Mouse (Mus musculus) lung, embryonic 16.5 days (tissue): ENCODE measurements around the gene Mbtps1. TPM values are rescaled to one million over a fixed set of nuclear protein-coding genes. Genes with fewer than 3 reads are reported as not detected.
A peak's percentile ranks its signal among the peaks of the same experiment; 100 is the strongest.

Source experiments
- ATAC-seq: fragments of 200-750 bp; cut with Nextera tagmentation; 2 replicates; pipeline ENCODE4 v1.8.0; 2017; ENCODE audit warnings: low read depth, mild to moderate bottlenecking, moderate library complexity
- H3K27ac ChIP-seq: fragments of 300-500 bp; sonication (generic); 2 replicates; pipeline ENCODE4 v1.5.1; 2014; ENCODE audit warnings: mild to moderate bottlenecking, control low read depth, low read length
- H3K27me3 ChIP-seq: fragments of 300-500 bp; sonication (generic); 2 replicates; pipeline ENCODE4 v1.6.1; 2014; ENCODE audit warnings: low read depth, low read length, mixed read lengths; ENCODE audit not compliant: control insufficient read depth, insufficient read depth
- H3K36me3 ChIP-seq: fragments of 300-500 bp; sonication (generic); 2 replicates; pipeline ENCODE4 v1.6.1; 2014; ENCODE audit warnings: low read length; ENCODE audit not compliant: control insufficient read depth, insufficient read depth
- H3K4me1 ChIP-seq: fragments of 300-500 bp; sonication (generic); replicated peaks from 2 replicates; pipeline ENCODE4 v1.6.1; 2014; ENCODE audit warnings: low read length, mixed read lengths; ENCODE audit not compliant: control insufficient read depth, insufficient read depth
- H3K4me2 ChIP-seq: fragments of 300-500 bp; sonication (generic); 2 replicates; pipeline ENCODE4 v1.6.1; 2014; ENCODE audit warnings: low read depth, low read length, control low read depth
- H3K4me3 ChIP-seq: fragments of 300-500 bp; sonication (generic); 2 replicates; pipeline ENCODE4 v1.5.1; 2014; ENCODE audit warnings: mild to moderate bottlenecking, low read length, control low read depth
- H3K9ac ChIP-seq: fragments of 300-500 bp; sonication (generic); 2 replicates; pipeline ENCODE4 v1.6.1; 2014; ENCODE audit warnings: low read length, control low read depth
- H3K9me3 ChIP-seq: fragments of 300-500 bp; sonication (generic); 2 replicates; pipeline ENCODE4 v1.6.1; 2016; ENCODE audit warnings: low read length; ENCODE audit not compliant: control insufficient read depth
- WGBS: fragments of 180-500 bp; shearing (Covaris S2); extraction: QIAGEN DNeasy Blood & Tissue Kit; methylation state at CpG from one replicate; pipeline ENCODE4 v1.1.7; 2014; 5-methylcytosine and 5-hydroxymethylcytosine counted together
- polyA plus RNA-seq: library from polyadenylated mRNA; unstranded; fragments of >200 nt; fragmentation: Nextera tagmentation; extraction: Ambion mirVana; gene quantifications from 2 replicates; pipeline ENCODE4 v1.2.1, GENCODE M21; 2015

Gene Mbtps1
- polyA plus RNA-seq, 1 experiment from 2014 or later: 126 TPM

GRCm38 (mm10) chr8:119463709-119464108, 94.8 kb downstream of the Mbtps1 start:
- 0 out of 2 replicates have a peak, but pooled peaks have one; percentile 8 for ATAC-seq
- H3K36me3 ChIP-seq: no peaks in the 10 kb centered on the region
- peaks cover 15% of the 10 kb centered on the region for H3K4me1 ChIP-seq
- no peak overlapping the region for H3K4me3 ChIP-seq
- no peak overlapping the region for H3K4me2 ChIP-seq
- peaks cover 10% of the 10 kb centered on the region; the same call in 1 of the 2 replicates for H3K27me3 ChIP-seq
- H3K9ac ChIP-seq: no peak overlapping the region
- H3K9me3 ChIP-seq: no peaks in the 10 kb centered on the region
- no peak overlapping the region for H3K27ac ChIP-seq
- WGBS: 58% methylated on average over 7 of the region's 7 CpGs

GRCm38 (mm10) chr8:119461356-119461755, 97.2 kb downstream of the Mbtps1 start:
- H3K36me3 ChIP-seq: no peaks in the 10 kb centered on the region
- no peak overlapping the region for H3K4me3 ChIP-seq
- no peak for ATAC-seq
- peaks cover 14% of the 10 kb centered on the region for H3K4me1 ChIP-seq
- no peak overlapping the region for H3K4me2 ChIP-seq
- 51% methylated on average over 9 of the region's 9 CpGs for WGBS
- no peak overlapping the region for H3K27ac ChIP-seq
- H3K9ac ChIP-seq: no peak overlapping the region
- H3K27me3 ChIP-seq: peaks cover 10% of the 10 kb centered on the region; the same call in 1 of the 2 replicates
- no peaks in the 10 kb centered on the region for H3K9me3 ChIP-seq

- Histone ChIP-seq H3K9ac (0 out of 2 replicates have a peak overlapping the region, but pooled peaks have one; percentile 31), H3K27ac (no peak overlapping the region), H3K9me3 (no peaks in the 10 kb centered on the region), H3K4me1 (no peaks in the 10 kb centered on the region; the same call in none of the 2 replicates), H3K27me3 (no peaks in the 10 kb centered on the region), H3K4me2 (no peak overlapping the region), H3K4me3 (no peak overlapping the region), H3K36me3 (no peaks in the 10 kb centered on the region)
- WGBS: 21% methylated on average over 16 of the region's 16 CpGs
- no peak for ATAC-seq
Measured at GRCm38 (mm10) chr8:119459724-119460123, 98.8 kb downstream of the Mbtps1 start.

Other genes starting within 250 kb of the Mbtps1 start
- 352 and 375 TPM in 2 replicates for gene Hsbp1, start 214.2 kb downstream of the Mbtps1 start, polyA plus RNA-seq
- 12.1 and 12.3 TPM in 2 replicates for gene Mlycd, start 163.9 kb downstream of the Mbtps1 start, polyA plus RNA-seq
- 1.9 and 3.2 TPM in 2 replicates for gene Osgin1, start 124.6 kb downstream of the Mbtps1 start, polyA plus RNA-seq
- 1.3 and 1.4 TPM in 2 replicates for gene Necab2, start 112.0 kb downstream of the Mbtps1 start, polyA plus RNA-seq
- gene Slc38a8, start 57.0 kb downstream of the Mbtps1 start, polyA plus RNA-seq: not detected in 2 replicates
- gene Hsdl1, start 16.4 kb upstream of the Mbtps1 start, polyA plus RNA-seq: 29.1 and 30.8 TPM in 2 replicates
- 2.7 and 3.9 TPM in 2 replicates for gene Dnaaf1, start 16.5 kb upstream of the Mbtps1 start, polyA plus RNA-seq
- gene Taf1c, start 46.5 kb upstream of the Mbtps1 start, polyA plus RNA-seq: 10.6 and 10.7 TPM in 2 replicates
- not detected in 2 replicates for gene Adad2, start 54.0 kb upstream of the Mbtps1 start, polyA plus RNA-seq
- gene Kcng4, start 76.9 kb upstream of the Mbtps1 start, polyA plus RNA-seq: 0.10 and 0.13 TPM in 2 replicates
- 10.8 and 13.0 TPM in 2 replicates for gene Wfdc1, start 107.6 kb upstream of the Mbtps1 start, polyA plus RNA-seq
- gene Atp2c2, start 141.3 kb upstream of the Mbtps1 start, polyA plus RNA-seq: 3.5 and 4.0 TPM in 2 replicates
- gene Tldc1, start 219.7 kb upstream of the Mbtps1 start, polyA plus RNA-seq: 13.9 and 15.3 TPM in 2 replicates